Mouse (Mus musculus) heart, adult 10 weeks (tissue): ENCODE measurements around the gene AK157302. TPM values are rescaled to one million over a fixed set of nuclear protein-coding genes. Genes with fewer than 3 reads are reported as not detected.

Experiments
- polyA plus RNA-seq: library from polyadenylated mRNA; stranded (reverse); fragments of 350-450 nt; fragmentation: Illumina TruSeq; extraction: RNeasy Lipid Tissue Mini Kit (QIAGEN cat#74804); gene quantifications from one replicate; pipeline ENCODE4 v1.2.3, GENCODE M21; 2014; ENCODE audit warnings: low read depth, low replicate concordance

The AK157302 gene
- 2.7 TPM for polyA plus RNA-seq

DNA sequence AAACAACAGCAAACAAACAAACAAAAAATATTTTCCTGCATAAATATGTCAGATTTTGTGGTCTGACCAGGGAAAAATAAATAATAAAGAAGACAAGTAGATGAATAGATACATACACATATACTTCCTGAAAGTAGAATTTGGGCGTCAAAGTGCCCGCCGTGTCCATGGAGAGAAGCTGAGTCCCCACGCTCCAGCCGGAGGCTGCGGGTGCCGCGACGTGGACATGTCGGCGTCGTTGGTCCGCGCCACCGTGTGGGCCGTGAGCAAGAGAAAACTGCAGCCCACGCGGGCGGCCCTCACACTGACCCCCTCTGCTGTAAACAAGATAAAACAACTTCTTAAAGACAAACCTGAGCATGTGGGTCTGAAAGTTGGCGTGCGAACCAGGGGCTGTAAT is at the start of gene AK157302:
Gene AK157302 (plus strand): TSS at position 144 of the 400 bp plus-strand sequence.

DNA sequence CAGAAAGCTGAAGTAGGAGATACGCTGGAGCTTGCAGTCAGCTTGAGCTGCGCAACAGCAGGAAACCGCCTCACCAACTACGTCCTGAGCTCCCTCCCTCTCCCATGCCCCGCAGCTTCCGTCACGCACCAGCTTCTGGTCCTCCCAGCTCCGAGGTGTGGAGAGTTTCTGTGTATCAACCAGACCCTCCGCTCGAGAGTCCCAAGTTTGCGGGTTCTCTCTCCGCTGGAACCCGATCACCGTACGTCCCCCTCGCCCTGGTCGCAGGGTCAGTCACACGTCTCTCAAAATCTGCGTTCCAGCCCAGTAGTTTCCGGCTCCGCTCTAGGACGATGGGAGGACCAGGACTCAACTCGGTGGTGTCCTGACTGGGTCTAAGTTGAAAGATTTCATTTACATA is 41.6 kb upstream of the AK157302 start, which contains the start of gene Zscan26:
Gene Zscan26 (minus strand): TSS at position 282 of the 400 bp plus-strand sequence.

GRCm38 (mm10) chr13:21468061-21469019 is 26.7 kb upstream of the AK157302 start, which contains the start of gene Nkapl:
Nkapl (minus strand) TSS chr13:21468509.

GRCm38 (mm10) chr13:21478759-21479670 is 16.0 kb upstream of the AK157302 start, which contains the start of the genes Zkscan4 and Gm10065:
Zkscan4 (plus strand) TSS chr13:21478907.
Gm10065 (minus strand) TSS chr13:21479441.

DNA sequence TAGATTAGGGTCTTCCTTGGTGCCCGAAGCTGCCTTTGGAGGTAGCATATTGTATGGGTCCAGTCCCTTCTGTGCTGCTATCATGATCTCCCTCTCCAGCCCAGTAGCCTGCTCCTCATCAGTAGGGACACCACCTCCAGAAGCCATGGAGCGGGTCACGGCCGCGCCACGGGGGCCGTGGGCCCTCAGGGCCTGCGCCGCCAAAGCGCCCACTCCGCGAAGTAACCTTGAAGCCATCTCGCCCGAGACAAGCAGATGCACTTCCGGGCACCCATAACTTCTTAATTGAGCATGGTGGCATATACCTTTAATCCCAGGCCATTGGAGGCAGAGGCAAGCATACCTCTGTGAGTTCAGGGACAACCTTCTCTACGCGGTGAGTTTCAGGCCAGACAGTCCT is 6.2 kb downstream of the AK157302 start, which contains the start of gene Gm11273:
Gene Gm11273 (minus strand): TSS at position 237 of the 400 bp plus-strand sequence.

DNA sequence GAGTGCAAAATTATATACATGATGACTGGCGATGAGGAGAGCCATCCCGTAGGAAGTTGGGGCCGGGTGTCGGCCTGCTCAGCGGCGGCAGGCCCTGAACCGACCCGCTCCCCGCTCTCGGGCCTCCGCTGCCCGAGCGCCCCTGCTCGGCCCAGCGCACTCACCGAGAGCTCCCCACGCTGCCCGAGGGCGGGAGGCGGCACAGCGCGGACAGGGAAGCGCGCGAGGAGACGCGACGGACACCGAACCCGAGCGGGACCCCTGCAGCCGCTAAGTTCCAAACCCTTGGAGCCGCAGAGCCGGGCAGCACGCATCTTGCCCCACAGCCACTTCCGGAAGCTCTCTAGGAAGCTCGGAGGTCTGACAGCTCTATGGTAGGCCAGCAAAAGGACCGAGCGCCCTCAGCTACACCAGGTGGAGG is 35.8 kb downstream of the AK157302 start, which contains the start of gene Zkscan8:
Gene Zkscan8 (minus strand): TSS at position 340 of the 421 bp plus-strand sequence.

GRCm38 (mm10) chr13:21542708-21543107 is 47.7 kb downstream of the AK157302 start, which contains the start of gene Olfr1366:
Olfr1366 (minus strand) TSS chr13:21542808.

Other genes starting within 250 kb of the AK157302 start
- gene Gpx5, start 202.5 kb upstream of the AK157302 start, polyA plus RNA-seq = not detected
- not detected for gene Gpx6, start 183.1 kb upstream of the AK157302 start, polyA plus RNA-seq
- not detected for gene Olfr1367, start 148.3 kb upstream of the AK157302 start, polyA plus RNA-seq
- 6.9 TPM for gene Zscan12, start 132.4 kb upstream of the AK157302 start, polyA plus RNA-seq
- gene Zkscan3, start 92.5 kb upstream of the AK157302 start, polyA plus RNA-seq = 57.5 TPM
- 1.8 TPM for gene Pgbd1, start 54.2 kb upstream of the AK157302 start, polyA plus RNA-seq
- 39.4 TPM for gene Zscan26, start 41.5 kb upstream of the AK157302 start, polyA plus RNA-seq
- 1.0 TPM for gene Nkapl, start 26.7 kb upstream of the AK157302 start, polyA plus RNA-seq
- 1.6 TPM for gene Zkscan4, start 16.3 kb upstream of the AK157302 start, polyA plus RNA-seq
- not detected for gene Gm10065, start 15.8 kb upstream of the AK157302 start, polyA plus RNA-seq
- 28.7 TPM for gene Gm11273, start 6.2 kb downstream of the AK157302 start, polyA plus RNA-seq
- 6.1 TPM for gene Zkscan8, start 35.9 kb downstream of the AK157302 start, polyA plus RNA-seq
- not detected for gene Olfr1366, start 47.6 kb downstream of the AK157302 start, polyA plus RNA-seq
- not detected for gene Olfr1535, start 64.7 kb downstream of the AK157302 start, polyA plus RNA-seq
- gene Olfr1364, start 86.5 kb downstream of the AK157302 start, polyA plus RNA-seq = not detected
- not detected for gene Olfr1362, start 118.8 kb downstream of the AK157302 start, polyA plus RNA-seq
- not detected for gene Olfr11, start 147.3 kb downstream of the AK157302 start, polyA plus RNA-seq
- not detected for gene Olfr1361, start 168.2 kb downstream of the AK157302 start, polyA plus RNA-seq
- not detected for gene Olfr1360, start 182.2 kb downstream of the AK157302 start, polyA plus RNA-seq
- gene Olfr1359, start 202.9 kb downstream of the AK157302 start, polyA plus RNA-seq = not detected
- gene Hist1h2bl, start 220.9 kb downstream of the AK157302 start, polyA plus RNA-seq = not detected
- not detected for gene Hist1h2ai, start 221.2 kb downstream of the AK157302 start, polyA plus RNA-seq
- not detected for gene Hist1h3h, start 222.4 kb downstream of the AK157302 start, polyA plus RNA-seq
- not detected for gene Hist1h2bm, start 226.8 kb downstream of the AK157302 start, polyA plus RNA-seq
- gene Hist1h4j, start 239.8 kb downstream of the AK157302 start, polyA plus RNA-seq = not detected